Mouse (Mus musculus) CD4-positive, CD25-positive, alpha-beta regulatory T cell, adult 4 months (primary cell): ENCODE results near the gene Vmn1r2. TPM values are rescaled to one million over a fixed set of nuclear protein-coding genes. Genes with fewer than 3 reads are reported as not detected.
A peak's percentile ranks its signal among the peaks of the same experiment; 100 is the strongest.
"Not testable (repeated sequence)": the region's sequence is repeated elsewhere in the genome, so short reads cannot be mapped to it uniquely, and the experiment has no call there.

Experiments used
- ATAC-seq: one replicate; pipeline ENCODE4 v1.8.0; 2017
- polyA plus RNA-seq, 2 experiments: library from polyadenylated mRNA; unstranded; fragments of 100-300 nt; shearing (Covaris generic); gene quantifications; one replicate each; pipeline ENCODE4 v1.2.1; 2017

Vmn1r2 gene
- polyA plus RNA-seq = not detected

GRCm38 (mm10) chr4:3167020-3167419, at the start of gene Vmn1r2:
Gene Vmn1r2 (plus strand): TSS chr4:3167320.
- not testable (repeated sequence) for ATAC-seq

GRCm38 (mm10) chr4:3147926-3148325, 19.2 kb upstream of the Vmn1r2 start:
- peak; percentile 61 for ATAC-seq

DNA sequence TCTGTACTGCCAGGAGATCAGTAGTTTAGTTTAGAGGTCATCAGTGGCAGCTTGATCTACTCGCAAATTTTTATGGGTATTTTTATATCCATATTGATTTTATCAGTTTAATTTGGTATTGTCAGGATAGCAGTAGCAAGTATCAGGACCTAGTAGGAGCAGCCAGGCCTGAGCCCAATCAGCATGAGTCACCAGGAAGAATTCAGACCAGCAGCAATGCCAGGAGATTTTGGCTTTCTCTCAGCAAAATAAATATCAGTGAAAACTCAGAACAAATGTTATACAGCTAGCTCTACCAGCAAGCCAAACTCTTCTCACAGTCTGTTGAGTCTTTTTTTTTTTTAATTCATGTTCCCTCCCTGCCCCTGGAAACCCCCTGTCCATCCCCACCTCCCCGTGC, 13.8 kb upstream of the Vmn1r2 start:
- not testable (repeated sequence) for ATAC-seq

DNA sequence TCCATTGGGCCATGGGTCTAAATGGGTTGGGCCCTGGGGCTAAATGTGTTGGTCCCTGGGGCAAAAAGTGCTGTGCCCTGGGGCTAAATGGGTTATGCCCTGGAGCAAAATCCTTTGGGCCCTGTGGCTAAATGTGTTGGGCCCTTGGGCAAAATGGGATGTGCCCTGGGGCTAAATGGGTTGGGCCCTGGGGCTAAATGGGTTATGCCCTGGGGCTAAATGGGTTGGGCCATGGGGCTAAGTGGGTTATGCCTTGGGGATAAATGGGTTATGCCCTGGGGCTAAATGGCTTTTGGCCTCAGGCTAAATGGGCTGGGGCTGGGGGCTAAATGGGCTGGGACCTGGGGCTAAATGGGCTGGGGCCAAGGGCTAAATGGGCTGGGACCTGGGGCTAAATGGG, 2.7 kb upstream of the Vmn1r2 start:
- not testable (repeated sequence) for ATAC-seq

DNA sequence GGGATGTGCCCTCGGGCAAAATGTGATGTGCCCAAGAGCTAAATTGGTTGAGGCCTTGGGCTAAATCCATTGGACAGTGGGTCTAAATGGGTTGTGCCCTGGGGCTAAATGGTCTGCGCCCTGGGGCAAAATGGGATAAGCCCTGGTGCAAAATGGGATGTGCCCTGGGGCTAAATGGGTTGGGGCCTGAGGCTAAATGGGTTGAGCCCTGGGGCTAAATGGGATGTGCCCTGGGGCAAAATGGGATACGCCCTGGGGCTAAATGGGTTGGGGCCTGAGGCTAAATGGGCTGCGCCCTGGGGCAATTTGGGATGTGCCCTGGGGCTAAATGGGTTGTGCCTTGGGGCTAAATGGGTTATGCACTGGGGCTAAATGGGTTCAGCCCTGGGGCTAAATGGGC, 2.1 kb upstream of the Vmn1r2 start:
- ATAC-seq = no peak

GRCm38 (mm10) chr4:3174586-3174985, 7.5 kb downstream of the Vmn1r2 start:
- ATAC-seq = not testable (repeated sequence)

DNA sequence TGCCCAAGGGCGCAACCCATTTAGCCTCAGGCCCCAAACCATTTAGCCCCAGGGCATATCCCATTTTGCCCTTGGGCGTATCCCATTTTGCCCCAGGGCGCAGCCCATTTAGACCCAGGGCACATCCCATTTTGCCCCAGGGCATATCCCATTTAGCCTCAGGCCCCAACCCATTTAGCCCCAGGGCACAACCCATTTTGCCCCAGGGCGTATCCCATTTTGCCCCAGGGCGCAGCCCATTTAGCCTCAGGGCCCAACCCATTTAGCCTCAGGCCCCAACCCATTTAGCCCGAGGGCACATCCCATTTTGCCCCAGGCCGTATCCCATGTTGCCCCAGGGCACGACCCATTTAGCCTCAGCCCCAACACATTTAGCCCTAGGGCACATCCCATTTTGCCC, 8.6 kb downstream of the Vmn1r2 start:
- not testable (repeated sequence) for ATAC-seq

DNA sequence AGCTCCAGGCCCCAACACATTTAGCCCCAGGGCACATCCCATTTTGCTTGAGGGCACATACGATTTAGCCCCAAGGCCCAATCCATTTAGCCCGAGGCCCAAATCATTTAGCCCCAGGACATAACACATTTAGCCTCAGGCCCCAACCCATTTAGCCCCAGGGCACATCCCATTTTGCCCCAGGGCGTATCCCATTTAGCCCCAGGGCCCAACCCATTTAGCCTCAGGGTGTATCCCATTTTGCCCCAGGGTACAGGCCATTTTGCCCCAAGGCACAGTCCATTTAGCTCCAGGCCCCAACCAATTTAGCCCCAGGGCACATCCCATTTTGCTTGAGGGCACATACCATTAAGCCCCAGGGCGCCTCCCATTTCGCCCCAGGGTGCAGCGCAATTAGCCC, 9.1 kb downstream of the Vmn1r2 start:
- ATAC-seq = not testable (repeated sequence)

DNA sequence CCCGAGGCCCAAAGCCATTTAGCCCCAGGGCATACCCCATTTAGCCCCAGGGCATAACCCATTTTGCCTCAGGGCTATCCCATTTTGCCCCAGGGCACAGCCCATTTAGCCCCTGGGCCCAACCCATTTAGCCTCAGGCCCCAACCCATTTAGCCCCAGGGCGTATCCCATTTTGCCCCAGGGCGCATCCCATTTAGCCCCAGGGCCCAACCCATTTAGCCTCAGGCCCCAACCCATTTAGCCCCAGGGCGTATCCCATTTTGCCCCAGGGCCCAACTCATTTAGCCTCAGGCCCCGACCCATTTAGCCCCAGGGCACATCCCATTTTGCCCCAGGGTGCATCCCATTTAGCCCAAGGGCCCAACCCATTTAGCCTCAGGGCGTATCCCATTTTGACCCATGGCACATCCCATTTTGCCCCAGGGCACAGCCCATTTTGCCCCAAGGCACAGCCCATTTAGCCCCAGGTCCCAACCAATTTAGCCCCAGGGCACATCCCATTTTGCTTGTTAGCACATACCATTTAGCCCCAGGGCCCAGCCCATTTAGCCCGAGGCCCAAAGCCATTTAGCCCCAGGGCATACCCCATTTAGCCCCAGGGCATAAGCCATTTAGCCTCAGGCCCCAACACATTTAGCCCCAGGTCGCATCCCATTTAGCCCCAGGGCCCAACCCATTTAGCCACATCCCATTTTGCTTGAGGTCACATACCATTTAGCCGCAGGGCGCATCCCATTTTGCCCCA, 9.8 kb downstream of the Vmn1r2 start:
- not testable (repeated sequence) for ATAC-seq

- ATAC-seq = not testable (repeated sequence)
These were observed 18.1 kb downstream of the Vmn1r2 start, which contains the start of gene Vmn1r3 for GRCm38 (mm10) chr4:3185258-3185657. Gene Vmn1r3 (minus strand): TSS chr4:3185358.

DNA sequence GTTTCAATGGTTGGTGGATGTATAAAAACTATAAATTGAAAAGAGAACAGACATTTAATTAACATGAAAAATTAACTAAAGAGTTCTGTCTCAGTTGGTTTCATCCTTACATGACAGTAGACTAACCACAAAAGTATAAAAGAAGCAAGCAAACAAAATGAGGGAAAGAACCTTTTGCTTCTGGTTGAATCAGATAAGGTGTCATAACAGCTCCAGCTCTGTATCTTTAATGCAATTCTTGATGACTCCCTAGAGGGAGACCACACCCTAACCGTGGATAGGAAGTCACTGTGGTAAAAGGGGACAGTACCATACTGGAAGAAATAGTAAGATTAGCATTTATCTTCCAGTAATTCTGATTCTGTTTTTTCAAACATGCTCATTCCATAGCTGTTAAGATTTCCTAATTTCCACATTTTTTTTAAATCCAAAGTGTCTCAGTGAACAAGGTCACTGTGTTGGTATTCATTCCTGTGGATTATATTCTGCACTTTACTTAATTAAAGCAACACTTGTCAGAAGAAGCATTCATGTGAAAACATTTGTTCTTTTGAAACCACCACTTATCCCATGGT, 42.6 kb downstream of the Vmn1r2 start:
- peak; percentile 100 for ATAC-seq

GRCm38 (mm10) chr4:3213349-3213748, 46.2 kb downstream of the Vmn1r2 start:
- ATAC-seq = not testable (repeated sequence)

GRCm38 (mm10) chr4:3216382-3216781, 49.3 kb downstream of the Vmn1r2 start:
- not testable (repeated sequence) for ATAC-seq

Other genes starting within 250 kb of the Vmn1r2 start
- not detected for gene Vmn1r3, start 18.0 kb downstream of the Vmn1r2 start, polyA plus RNA-seq